8 mouse cellular contexts compared by ENCODE assay signal in the genomic region with DNA sequence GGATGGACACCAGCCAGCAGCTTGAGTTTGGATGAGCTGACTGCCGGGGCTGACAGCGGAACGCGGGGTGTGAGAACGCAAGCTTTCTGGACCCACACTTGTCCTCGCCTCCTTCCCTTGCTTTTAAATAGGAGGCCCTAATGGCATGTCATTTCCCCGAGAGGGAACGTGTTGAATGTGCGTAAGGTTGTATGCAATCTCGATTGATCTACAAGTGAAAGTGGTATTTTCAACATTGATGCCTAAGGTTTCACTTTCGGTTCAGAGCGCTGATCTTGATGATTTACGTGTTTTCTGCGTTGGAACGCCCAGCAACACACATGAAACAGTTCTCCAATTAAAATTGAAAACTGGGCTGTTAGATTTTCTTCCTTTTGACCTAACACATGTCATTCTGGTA. TPM values are rescaled to one million over a fixed set of nuclear protein-coding genes. Genes with fewer than 3 reads are reported as not detected.
A peak's percentile ranks its signal among the peaks of the same experiment; 100 is the strongest.
DNase-seq lines count a peak whose midpoint lies in the region; ATAC-seq lines count a peak whose summit lies in the region.

No protein-coding gene starts in this region.

- peak; percentile 3; the same call in 1 of the 2 replicates for ATAC-seq in heart, embryonic 11.5 days (replicated peaks; ENCODE audit: insufficient number of reproducible peaks, low FRiP score, low TSS enrichment)
- ATAC-seq in embryonic facial prominence, embryonic 13.5 days (ENCODE audit: insufficient number of reproducible peaks, insufficient read depth, low FRiP score, low TSS enrichment, low read depth), result peak; percentile 1; the same call in 1 of the 2 replicates
- peak; percentile 51 for ATAC-seq in inflammation-experienced regulatory T-cells, adult 6 months
- peak; percentile 24 for ATAC-seq in midbrain, embryonic 15.5 days (replicated peaks)

- H3K27ac ChIP-seq in heart, embryonic 11.5 days (ENCODE audit: low read depth, low read length), result peak overlapping the region; percentile 84
- peak overlapping the region; percentile 98 for H3K27ac ChIP-seq in embryonic facial prominence, embryonic 13.5 days
- peak overlapping the region; percentile 94 for H3K27ac ChIP-seq in midbrain, embryonic 15.5 days

- peak overlapping the region; percentile 80 for H3K4me2 ChIP-seq in heart, embryonic 11.5 days
- peak overlapping the region; percentile 67 for H3K4me2 ChIP-seq in embryonic facial prominence, embryonic 13.5 days
- peak overlapping the region; percentile 74 for H3K4me2 ChIP-seq in midbrain, embryonic 15.5 days

- WGBS in heart, embryonic 11.5 days (ENCODE audit: insufficient replicate concordance), result 2% methylated on average over 15 of the region's 15 CpGs
- WGBS in embryonic facial prominence, embryonic 13.5 days, result 1% methylated on average over 15 of the region's 15 CpGs
- WGBS in midbrain, embryonic 15.5 days, result under 1% methylated on average over 15 of the region's 15 CpGs

- peak overlapping the region; percentile 86 for H3K9ac ChIP-seq in heart, embryonic 11.5 days (ENCODE audit: low read depth, low read length)
- peak overlapping the region; percentile 82 for H3K9ac ChIP-seq in embryonic facial prominence, embryonic 13.5 days
- peak overlapping the region; percentile 89 for H3K9ac ChIP-seq in midbrain, embryonic 15.5 days

- no peak for DNase-seq in heart, adult 11 months
- DNase-seq in CD8-positive naive resting alpha-beta T cell, adult 2 months (ENCODE audit: low read depth in 2 of 2, low spot score in 2 of 2), result peak; percentile 62 to 65
- DNase-seq in right cerebral cortex, postnatal 4 days, result no peak
- DNase-seq in cerebellum, adult 11 months, result no peak

- H3K27me3 ChIP-seq in heart, embryonic 11.5 days (ENCODE audit: control insufficient read depth, insufficient read depth, low read length), result no peaks in the 10 kb centered on the region
- H3K27me3 ChIP-seq in embryonic facial prominence, embryonic 13.5 days, result no peaks in the 10 kb centered on the region
- no peaks in the 10 kb centered on the region for H3K27me3 ChIP-seq in midbrain, embryonic 15.5 days (replicated peaks)

- H3K4me1 ChIP-seq in heart, embryonic 11.5 days (ENCODE audit: control insufficient read depth, insufficient read depth, low read length), result peaks cover 12% of the 10 kb centered on the region
- H3K4me1 ChIP-seq in embryonic facial prominence, embryonic 13.5 days, result peaks cover 5% of the 10 kb centered on the region
- H3K4me1 ChIP-seq in midbrain, embryonic 15.5 days, result peaks cover 16% of the 10 kb centered on the region

- no peaks in the 10 kb centered on the region for H3K9me3 ChIP-seq in heart, embryonic 11.5 days (replicated peaks; ENCODE audit: control insufficient read depth, low read length)
- H3K9me3 ChIP-seq in embryonic facial prominence, embryonic 13.5 days, result no peaks in the 10 kb centered on the region
- H3K9me3 ChIP-seq in midbrain, embryonic 15.5 days, result no peaks in the 10 kb centered on the region

- H3K36me3 ChIP-seq in heart, embryonic 11.5 days (ENCODE audit: control insufficient read depth, insufficient read depth, low read length), result peaks cover 14% of the 10 kb centered on the region
- H3K36me3 ChIP-seq in embryonic facial prominence, embryonic 13.5 days, result peaks cover 16% of the 10 kb centered on the region
- peaks cover 6% of the 10 kb centered on the region; the same call in 1 of the 2 replicates for H3K36me3 ChIP-seq in midbrain, embryonic 15.5 days (replicated peaks)

- H3K4me3 ChIP-seq in heart, embryonic 11.5 days (ENCODE audit: low read depth, low read length), result peak overlapping the region; percentile 93
- peak overlapping the region; percentile 96 for H3K4me3 ChIP-seq in embryonic facial prominence, embryonic 13.5 days
- peak overlapping the region; percentile 99 for H3K4me3 ChIP-seq in midbrain, embryonic 15.5 days

RNA-seq across cellular contexts. Expression of gene Nub1, which starts 0.8 kb away (rescaled TPM):
- polyA plus RNA-seq in heart, embryonic 11.5 days (2014; fragmentation: Nextera tagmentation; extraction: Ambion mirVana), result 28.2 and 30.7 TPM in 2 replicates
- 30.8 and 33.6 TPM in 2 replicates for polyA plus RNA-seq in embryonic facial prominence, embryonic 13.5 days (2015; fragmentation: Nextera tagmentation; extraction: Ambion mirVana)
- polyA plus RNA-seq in inflammation-experienced regulatory T-cells, adult 6 months (2017; shearing (Covaris generic)), result 10 to 100 TPM; 63.3 to 79.7 (median 76.0) TPM
- polyA plus RNA-seq in midbrain, embryonic 15.5 days (2015; fragmentation: Nextera tagmentation; extraction: Ambion mirVana), result 47.5 and 48.7 TPM in 2 replicates

RNA-seq across cellular contexts. Expression of gene Wdr86, which starts 44.4 kb away (rescaled TPM):
- 11.5 and 13.6 TPM in 2 replicates for polyA plus RNA-seq in heart, embryonic 11.5 days (2014; fragmentation: Nextera tagmentation; extraction: Ambion mirVana)
- polyA plus RNA-seq in embryonic facial prominence, embryonic 13.5 days (2015; fragmentation: Nextera tagmentation; extraction: Ambion mirVana), result 73.1 and 77.5 TPM in 2 replicates
- under 1 TPM in 2 of 3 experiments, not detected in 1; 0.23 to 0.80 TPM for polyA plus RNA-seq in inflammation-experienced regulatory T-cells, adult 6 months (2017; shearing (Covaris generic))
- 6.7 and 8.6 TPM in 2 replicates for polyA plus RNA-seq in midbrain, embryonic 15.5 days (2015; fragmentation: Nextera tagmentation; extraction: Ambion mirVana)

Comparison
In these comparisons a context has a peak if more than half of its experiments do, and no peak if none do; other contexts are left out.
1. ATAC-seq: peak in every context shown above with its lines; median percentile 51 in inflammation-experienced regulatory T-cells, adult 6 months; 24 in midbrain, embryonic 15.5 days; 3 in heart, embryonic 11.5 days; 1 in embryonic facial prominence, embryonic 13.5 days.
2. DNase-seq: peak in CD8-positive naive resting alpha-beta T cell, adult 2 months (2 of 2); none in heart, adult 11 months (single experiment), right cerebral cortex, postnatal 4 days (single experiment) and cerebellum, adult 11 months (single experiment).
3. Peak in every context shown above with its lines, with median percentiles within 50 percentile points of each other: H3K27ac ChIP-seq, H3K4me2 ChIP-seq, H3K4me3 ChIP-seq and H3K9ac ChIP-seq.